Mouse (Mus musculus): ENCODE data around the gene Pik3ip1. TPM values are rescaled to one million over a fixed set of nuclear protein-coding genes. Genes with fewer than 3 reads are reported as not detected.

Gene Pik3ip1
- polyA plus RNA-seq, 1 experiment from 2014 or later = 27.8 TPM

GRCm38 (mm10) chr11:3349343-3349695 lies 19.1 kb downstream of the Pik3ip1 start:
- Histone ChIP-seq H3K9me3 (replicated peaks; ENCODE audit: control insufficient read depth, low read length) (no peaks in the 10 kb centered on the region), H3K9ac (ENCODE audit: low read length) (no peak overlapping the region), H3K4me1 (ENCODE audit: control insufficient read depth, insufficient read depth, low read length) (no peaks in the 10 kb centered on the region), H3K4me3 (ENCODE audit: low read depth, low read length) (no peak overlapping the region), H3K27ac (ENCODE audit: low read depth, low read length) (no peak overlapping the region), H3K27me3 (replicated peaks; ENCODE audit: control insufficient read depth, insufficient read depth, low read length) (no peaks in the 10 kb centered on the region), H3K4me2 (ENCODE audit: low read length) (no peak overlapping the region), H3K36me3 (ENCODE audit: control insufficient read depth, insufficient read depth, low read length) (peaks cover 78% of the 10 kb centered on the region)
- 91% methylated on average over 4 of the region's 4 CpGs for WGBS
- DNase-seq (ENCODE audit: low spot score) (no peak), ATAC-seq (no peak)

DNA sequence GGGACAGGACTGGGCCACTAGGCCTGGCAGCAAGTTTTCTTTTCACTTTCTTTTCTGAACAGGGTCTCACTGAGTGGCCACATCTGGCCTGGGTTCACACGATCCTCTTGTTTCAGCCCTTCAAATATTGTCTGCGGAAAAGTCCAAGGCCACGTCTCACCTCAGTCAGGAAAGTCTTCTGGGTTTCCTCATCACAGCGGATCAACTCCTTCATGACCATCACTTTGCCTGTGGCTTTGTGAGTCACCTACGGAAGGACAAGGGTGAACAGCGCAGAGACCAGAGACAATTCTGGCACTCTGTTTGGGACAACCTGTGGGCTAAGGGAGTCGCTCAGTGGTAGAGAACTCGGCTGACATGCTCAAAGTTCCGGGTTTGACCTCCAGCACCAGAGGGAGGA lies 21.9 kb downstream of the Pik3ip1 start:
- DNase-seq (ENCODE audit: low spot score) (no peak), ATAC-seq (no peak)
- no peaks in the 10 kb centered on the region for H3K9me3 ChIP-seq (replicated peaks; ENCODE audit: control insufficient read depth, low read length)
- no peaks in the 10 kb centered on the region for H3K27me3 ChIP-seq (replicated peaks; ENCODE audit: control insufficient read depth, insufficient read depth, low read length)
- H3K4me3 ChIP-seq (ENCODE audit: low read depth, low read length) = no peak overlapping the region
- H3K27ac ChIP-seq (ENCODE audit: low read depth, low read length) = no peak overlapping the region
- 93% methylated on average over 9 of the region's 9 CpGs for WGBS
- H3K36me3 ChIP-seq (ENCODE audit: control insufficient read depth, insufficient read depth, low read length) = peaks cover 70% of the 10 kb centered on the region
- no peaks in the 10 kb centered on the region for H3K4me1 ChIP-seq (ENCODE audit: control insufficient read depth, insufficient read depth, low read length)
- H3K9ac ChIP-seq (ENCODE audit: low read length) = no peak overlapping the region
- no peak overlapping the region for H3K4me2 ChIP-seq (ENCODE audit: low read length)

GRCm38 (mm10) chr11:3352990-3353585 lies 22.9 kb downstream of the Pik3ip1 start:
- Histone ChIP-seq H3K4me3 (ENCODE audit: low read depth, low read length) (no peak overlapping the region), H3K9me3 (replicated peaks; ENCODE audit: control insufficient read depth, low read length) (no peaks in the 10 kb centered on the region), H3K4me2 (ENCODE audit: low read length) (no peak overlapping the region), H3K36me3 (ENCODE audit: control insufficient read depth, insufficient read depth, low read length) (peaks cover 76% of the 10 kb centered on the region), H3K27me3 (replicated peaks; ENCODE audit: control insufficient read depth, insufficient read depth, low read length) (no peaks in the 10 kb centered on the region), H3K27ac (ENCODE audit: low read depth, low read length) (no peak overlapping the region), H3K4me1 (ENCODE audit: control insufficient read depth, insufficient read depth, low read length) (no peaks in the 10 kb centered on the region), H3K9ac (ENCODE audit: low read length) (no peak overlapping the region)
- DNase-seq (ENCODE audit: low spot score) = no peak
- 42% methylated on average over 18 of the region's 18 CpGs for WGBS
- ATAC-seq = no peak

DNA sequence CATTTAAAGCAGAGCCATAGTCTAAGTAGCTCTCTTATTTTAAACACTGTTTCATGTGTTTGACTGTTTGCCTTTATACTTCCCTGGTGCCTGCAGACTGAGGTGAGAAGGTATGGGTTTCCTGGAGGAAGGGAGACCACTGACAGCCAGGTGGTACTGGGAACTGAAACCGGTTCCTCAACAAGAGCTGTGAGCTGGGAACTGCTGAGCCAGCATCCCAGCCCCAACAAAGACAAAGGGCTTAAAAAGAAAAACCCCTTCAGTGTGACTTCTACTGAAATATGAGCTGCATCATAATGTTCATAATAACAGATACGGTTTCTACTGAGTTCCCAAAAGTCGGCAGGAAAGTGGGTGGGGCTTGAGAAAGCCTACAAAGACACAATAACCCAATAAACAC lies 32.7 kb downstream of the Pik3ip1 start:
- Histone ChIP-seq H3K4me1 (ENCODE audit: control insufficient read depth, insufficient read depth, low read length) (no peaks in the 10 kb centered on the region), H3K9ac (ENCODE audit: low read length) (no peak overlapping the region), H3K4me2 (ENCODE audit: low read length) (no peak overlapping the region), H3K27me3 (replicated peaks; ENCODE audit: control insufficient read depth, insufficient read depth, low read length) (no peaks in the 10 kb centered on the region), H3K36me3 (ENCODE audit: control insufficient read depth, insufficient read depth, low read length) (peaks cover 21% of the 10 kb centered on the region), H3K9me3 (replicated peaks; ENCODE audit: control insufficient read depth, low read length) (no peaks in the 10 kb centered on the region), H3K27ac (ENCODE audit: low read depth, low read length) (no peak overlapping the region), H3K4me3 (ENCODE audit: low read depth, low read length) (no peak overlapping the region)
- ATAC-seq (no peak), DNase-seq (ENCODE audit: low spot score) (no peak)
- 87% methylated on average over 3 of the region's 3 CpGs for WGBS

DNA sequence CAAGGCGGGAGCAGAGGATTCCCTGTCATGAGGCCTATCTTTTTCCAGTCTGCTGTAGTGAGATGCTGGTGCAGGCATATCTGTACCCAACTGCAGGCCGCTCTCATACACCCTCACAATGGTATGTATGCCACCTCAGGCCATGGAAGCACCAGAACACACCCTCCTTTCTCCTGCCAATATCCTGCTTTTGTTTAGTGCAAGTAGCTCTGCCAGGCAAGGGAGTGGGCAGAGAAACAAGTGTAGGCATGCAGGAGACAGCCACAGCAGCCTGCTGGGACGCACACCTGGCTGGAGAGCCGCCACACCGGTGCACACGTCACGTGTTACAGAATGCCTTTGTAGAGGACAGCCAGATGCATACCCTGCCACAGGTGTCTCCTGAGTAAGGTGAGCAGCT lies 36.2 kb downstream of the Pik3ip1 start:
- Histone ChIP-seq H3K4me2 (ENCODE audit: low read length) (no peak overlapping the region), H3K9ac (ENCODE audit: low read length) (no peak overlapping the region), H3K4me1 (ENCODE audit: control insufficient read depth, insufficient read depth, low read length) (peaks cover 18% of the 10 kb centered on the region), H3K27ac (ENCODE audit: low read depth, low read length) (no peak overlapping the region), H3K9me3 (replicated peaks; ENCODE audit: control insufficient read depth, low read length) (no peaks in the 10 kb centered on the region), H3K4me3 (ENCODE audit: low read depth, low read length) (no peak overlapping the region), H3K27me3 (replicated peaks; ENCODE audit: control insufficient read depth, insufficient read depth, low read length) (no peaks in the 10 kb centered on the region), H3K36me3 (ENCODE audit: control insufficient read depth, insufficient read depth, low read length) (no peaks in the 10 kb centered on the region)
- DNase-seq (ENCODE audit: low spot score) (no peak), ATAC-seq (no peak)
- 89% methylated on average over 7 of the region's 7 CpGs for WGBS

DNA sequence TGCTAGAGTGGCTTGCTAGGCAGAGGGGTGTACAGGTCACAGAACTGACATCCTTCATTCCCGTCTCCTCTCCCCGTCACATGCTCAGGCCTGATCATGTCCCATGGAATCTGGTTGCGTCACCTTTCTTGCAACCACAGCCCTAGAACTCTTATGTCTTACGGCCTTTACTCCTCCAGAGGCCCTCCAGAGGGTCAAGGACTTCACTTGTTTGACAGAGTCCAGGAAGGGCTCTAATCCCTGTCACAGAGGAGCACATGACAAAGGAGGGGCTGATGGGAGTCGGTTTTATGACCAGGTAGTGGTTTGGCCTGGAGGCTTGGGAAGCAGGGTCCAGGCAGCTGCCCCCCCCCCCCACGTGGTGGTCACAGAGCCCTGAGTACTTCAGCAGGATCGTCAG lies 38.8 kb downstream of the Pik3ip1 start:
- ATAC-seq (no peak), DNase-seq (ENCODE audit: low spot score) (no peak)
- H3K4me1 ChIP-seq (ENCODE audit: control insufficient read depth, insufficient read depth, low read length) = peaks cover 34% of the 10 kb centered on the region
- no peaks in the 10 kb centered on the region for H3K9me3 ChIP-seq (replicated peaks; ENCODE audit: control insufficient read depth, low read length)
- WGBS = 70% methylated on average over 7 of the region's 7 CpGs
- H3K27ac ChIP-seq (ENCODE audit: low read depth, low read length) = no peak overlapping the region
- no peaks in the 10 kb centered on the region for H3K27me3 ChIP-seq (replicated peaks; ENCODE audit: control insufficient read depth, insufficient read depth, low read length)
- H3K9ac ChIP-seq (ENCODE audit: low read length) = no peak overlapping the region
- no peak overlapping the region for H3K4me3 ChIP-seq (ENCODE audit: low read depth, low read length)
- H3K4me2 ChIP-seq (ENCODE audit: low read length) = peak overlapping the region; percentile 73
- H3K36me3 ChIP-seq (ENCODE audit: control insufficient read depth, insufficient read depth, low read length) = no peaks in the 10 kb centered on the region

DNA sequence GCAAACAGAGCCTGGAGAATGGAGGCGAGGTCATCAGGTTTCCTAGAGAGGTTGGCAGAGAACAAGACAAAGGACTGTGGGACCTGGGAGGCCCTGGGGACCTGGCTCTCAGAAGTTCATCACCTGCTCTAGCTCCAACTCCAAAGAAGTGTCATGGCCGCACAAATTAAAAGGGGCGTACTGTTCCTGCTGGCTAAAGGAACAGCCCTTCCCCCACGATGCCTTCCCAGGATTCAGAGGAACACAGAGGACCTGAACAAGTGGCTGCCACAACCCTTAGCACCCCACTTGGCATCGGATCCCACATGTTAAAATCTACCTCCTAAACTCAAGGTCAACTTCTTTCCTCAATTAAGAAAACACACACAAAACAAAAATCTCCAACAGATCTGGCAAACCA lies 39.2 kb downstream of the Pik3ip1 start:
- Histone ChIP-seq H3K4me1 (ENCODE audit: control insufficient read depth, insufficient read depth, low read length) (peaks cover 36% of the 10 kb centered on the region), H3K4me3 (ENCODE audit: low read depth, low read length) (no peak overlapping the region), H3K27me3 (replicated peaks; ENCODE audit: control insufficient read depth, insufficient read depth, low read length) (no peaks in the 10 kb centered on the region), H3K4me2 (ENCODE audit: low read length) (peak overlapping the region; percentile 73), H3K27ac (ENCODE audit: low read depth, low read length) (no peak overlapping the region), H3K9ac (ENCODE audit: low read length) (peak overlapping the region; percentile 25), H3K9me3 (replicated peaks; ENCODE audit: control insufficient read depth, low read length) (no peaks in the 10 kb centered on the region), H3K36me3 (ENCODE audit: control insufficient read depth, insufficient read depth, low read length) (no peaks in the 10 kb centered on the region)
- DNase-seq (ENCODE audit: low spot score) (no peak), ATAC-seq (no peak)
- WGBS = 85% methylated on average over 5 of the region's 5 CpGs

DNA sequence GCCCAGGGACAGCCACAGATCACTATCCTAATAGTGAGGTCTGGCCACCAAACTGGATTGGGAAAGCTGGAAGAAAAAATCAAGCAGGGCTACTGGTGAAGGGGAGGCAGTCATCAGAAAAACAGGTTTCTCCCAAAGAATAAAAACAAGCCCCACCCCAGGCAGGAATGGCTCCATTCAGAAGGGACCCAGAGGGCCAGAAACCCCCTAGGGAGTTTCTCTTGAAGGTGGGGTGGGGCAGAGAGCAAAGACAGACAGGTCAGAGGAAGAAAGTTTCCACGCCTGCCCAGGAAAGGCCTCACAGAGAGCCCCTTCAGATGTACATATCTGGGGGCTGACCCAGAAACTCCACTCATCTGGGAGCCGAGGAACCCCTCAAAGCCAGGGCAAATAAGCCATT lies 40.0 kb downstream of the Pik3ip1 start:
- H3K9me3 ChIP-seq (replicated peaks; ENCODE audit: control insufficient read depth, low read length) = no peaks in the 10 kb centered on the region
- ATAC-seq = no peak
- H3K27me3 ChIP-seq (replicated peaks; ENCODE audit: control insufficient read depth, insufficient read depth, low read length) = no peaks in the 10 kb centered on the region
- 81% methylated on average over 2 of the region's 2 CpGs for WGBS
- H3K9ac ChIP-seq (ENCODE audit: low read length) = peak overlapping the region; percentile 63
- peak overlapping the region; percentile 70; the same call in 1 of the 2 replicates for H3K27ac ChIP-seq (ENCODE audit: low read depth, low read length)
- H3K4me2 ChIP-seq (ENCODE audit: low read length) = peak overlapping the region; percentile 73
- no peak for DNase-seq (ENCODE audit: low spot score)
- H3K4me3 ChIP-seq (ENCODE audit: low read depth, low read length) = peak overlapping the region; percentile 43
- peaks cover 36% of the 10 kb centered on the region for H3K4me1 ChIP-seq (ENCODE audit: control insufficient read depth, insufficient read depth, low read length)
- H3K36me3 ChIP-seq (ENCODE audit: control insufficient read depth, insufficient read depth, low read length) = no peaks in the 10 kb centered on the region

- Histone ChIP-seq H3K9me3 (replicated peaks; ENCODE audit: control insufficient read depth, low read length) (no peaks in the 10 kb centered on the region), H3K36me3 (ENCODE audit: control insufficient read depth, insufficient read depth, low read length) (no peaks in the 10 kb centered on the region), H3K4me1 (ENCODE audit: control insufficient read depth, insufficient read depth, low read length) (peaks cover 36% of the 10 kb centered on the region), H3K4me2 (ENCODE audit: low read length) (peak overlapping the region; percentile 73), H3K27me3 (replicated peaks; ENCODE audit: control insufficient read depth, insufficient read depth, low read length) (no peaks in the 10 kb centered on the region), H3K4me3 (ENCODE audit: low read depth, low read length) (peak overlapping the region; percentile 43), H3K27ac (ENCODE audit: low read depth, low read length) (peak overlapping the region; percentile 70), H3K9ac (ENCODE audit: low read length) (peak overlapping the region; percentile 63)
- DNase-seq (ENCODE audit: low spot score) = peak; percentile 96
- WGBS = 3% methylated on average over 27 of the region's 27 CpGs
- ATAC-seq = peak; percentile 98
Measured at GRCm38 (mm10) chr11:3370928-3371598, 40.9 kb downstream of the Pik3ip1 start.
